Mouse (Mus musculus): ENCODE measurements at regions not wholly inside any gene's neighbourhood (a gene's known extent, or its start where the extent isn't known, plus 50 kb on each side); places are given as distances from the start of the nearest gene placed in this dataset.

- DNase-seq: no peak
These were observed 52.7 kb upstream of the Ccn6 start for GRCm38 (mm10) chr10:39216142-39216904.

GRCm38 (mm10) chr10:39214563-39214962 lies 51.0 kb upstream of the Ccn6 start:
- DNase-seq: no peak
